Mouse (Mus musculus) erythroid progenitor cell, adult 5-6 weeks (primary cell): Measurements from ENCODE around the gene Dmd. TPM values are rescaled to one million over a fixed set of nuclear protein-coding genes. Genes with fewer than 3 reads are reported as not detected.

Source experiments
- ATAC-seq: replicated peaks from 2 replicates; pipeline ENCODE4 v1.8.0; 2016; ENCODE audit warnings: moderate number of reproducible peaks, mild to moderate bottlenecking, moderate TSS enrichment, inconsistent platforms; ENCODE audit not compliant: poor library complexity, low FRiP score, severe bottlenecking
- total RNA-seq, 2 experiments: library from RNA; stranded (forward) in 1 of 2; stranded (reverse) in 1 of 2; fragments of 150-400 nt in 1 of 2; fragments of 186-747, 209-891 nt in 1 of 2; gene quantifications; 2 replicates each; pipeline versions ENCODE4 v1.2.3 to v1.2.4; 2015 to 2017; ENCODE audit warnings: low replicate concordance in 2 of 2

Gene Dmd
- total RNA-seq, 2 experiments from 2014 or later = not detected

GRCm38 (mm10) chrX:84330593-84330992 is 1381.9 kb downstream of the Dmd start:
- ATAC-seq = no peak

GRCm38 (mm10) chrX:84332177-84332576 is 1383.5 kb downstream of the Dmd start:
- ATAC-seq = no peak

- ATAC-seq = no peak
Observed at GRCm38 (mm10) chrX:84364981-84365380, 1416.3 kb downstream of the Dmd start.

- no peak for ATAC-seq
Observed at GRCm38 (mm10) chrX:84435608-84436007, 1486.9 kb downstream of the Dmd start.

- ATAC-seq = no peak
Observed at GRCm38 (mm10) chrX:84436556-84436955, 1487.9 kb downstream of the Dmd start.

- no peak for ATAC-seq
Observed at GRCm38 (mm10) chrX:84442996-84443395, 1494.3 kb downstream of the Dmd start.

GRCm38 (mm10) chrX:84443985-84444384 is 1495.3 kb downstream of the Dmd start:
- no peak for ATAC-seq

GRCm38 (mm10) chrX:84444638-84445037 is 1496.0 kb downstream of the Dmd start:
- no peak for ATAC-seq

- no peak for ATAC-seq
Observed at GRCm38 (mm10) chrX:84454473-84454872, 1505.8 kb downstream of the Dmd start.

GRCm38 (mm10) chrX:84514650-84515366 is 1566.1 kb downstream of the Dmd start:
- no peak for ATAC-seq

- ATAC-seq = no peak
Observed at GRCm38 (mm10) chrX:84551995-84552394, 1603.3 kb downstream of the Dmd start.

GRCm38 (mm10) chrX:84553441-84553840 is 1604.8 kb downstream of the Dmd start:
- no peak for ATAC-seq

GRCm38 (mm10) chrX:84598476-84598875 is 1649.8 kb downstream of the Dmd start:
- no peak for ATAC-seq

GRCm38 (mm10) chrX:84640446-84640845 is 1691.8 kb downstream of the Dmd start:
- no peak for ATAC-seq

GRCm38 (mm10) chrX:84747683-84748082 is 1799.0 kb downstream of the Dmd start:
- no peak for ATAC-seq

- no peak for ATAC-seq
Observed at GRCm38 (mm10) chrX:84860012-84860647, 1911.5 kb downstream of the Dmd start.

- no peak for ATAC-seq
Observed at GRCm38 (mm10) chrX:84873090-84873489, 1924.4 kb downstream of the Dmd start.

- no peak for ATAC-seq
Observed at GRCm38 (mm10) chrX:84878125-84878524, 1929.5 kb downstream of the Dmd start.

- ATAC-seq = no peak
Observed at GRCm38 (mm10) chrX:84932715-84933473, 1984.2 kb downstream of the Dmd start.

GRCm38 (mm10) chrX:84960557-84960956 is 2011.9 kb downstream of the Dmd start:
- ATAC-seq = no peak

- no peak for ATAC-seq
Observed at GRCm38 (mm10) chrX:84960972-84961371, 2012.3 kb downstream of the Dmd start.
